Mouse (Mus musculus) liver, adult (tissue): ENCODE data around the gene Coro2b.
A peak's percentile ranks its signal among the peaks of the same experiment; 100 is the strongest.

Source experiments
- GATA4 ChIP-seq: IDR thresholded peaks from 2 replicates; pipeline ENCODE4 v1.6.1; 2014; ENCODE audit warnings: mild to moderate bottlenecking, low read length; ENCODE audit not compliant: insufficient replicate concordance

The Coro2b gene

DNA sequence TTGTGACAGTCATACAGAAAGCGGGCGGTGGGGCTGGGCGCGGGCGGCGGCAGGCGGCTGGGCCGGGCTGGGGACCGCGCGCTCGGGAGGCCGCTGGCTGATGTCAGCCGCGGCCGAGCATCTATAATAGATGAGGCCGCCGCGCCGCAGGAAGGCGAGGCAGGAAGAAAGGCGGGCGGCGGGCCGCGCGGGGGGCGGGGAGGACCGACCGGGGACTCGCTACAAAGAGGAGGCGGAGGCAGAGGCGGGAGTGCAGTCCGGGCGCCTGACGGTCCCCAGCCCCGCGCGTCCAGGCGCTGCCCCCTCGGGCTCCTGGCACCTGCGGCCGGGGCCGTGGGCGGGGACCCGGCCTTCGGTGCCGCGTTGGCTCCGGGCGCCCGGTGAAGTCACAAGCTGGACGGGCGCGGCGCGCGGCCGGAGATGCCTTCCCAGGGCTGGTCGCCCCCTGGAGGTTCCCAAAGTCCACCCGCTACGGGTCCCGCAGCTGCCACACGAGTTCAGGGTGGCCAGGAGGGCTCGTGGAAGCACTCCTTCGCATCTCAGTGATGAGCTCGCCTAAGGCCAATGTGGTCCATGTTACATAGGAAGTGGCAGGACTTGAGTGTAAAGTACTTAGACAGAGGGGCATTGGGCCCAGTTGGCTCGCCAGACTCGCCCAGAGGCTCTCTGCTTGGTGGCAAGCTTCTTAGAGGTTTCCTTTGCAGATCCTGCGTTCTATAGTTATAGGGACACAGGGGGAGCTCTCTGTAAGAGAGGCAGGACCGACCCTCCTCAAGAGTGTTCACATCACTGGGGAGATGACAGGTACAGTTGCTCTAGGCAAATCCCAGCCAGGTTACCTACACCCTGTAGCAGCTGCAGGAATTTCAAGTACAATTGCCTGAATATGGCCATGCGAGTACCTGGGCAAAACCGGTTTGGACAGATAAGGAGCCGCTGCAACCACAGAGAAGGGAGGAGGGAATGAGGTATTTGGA is at the start of gene Coro2b:
Gene Coro2b (minus strand): TSS at position 390 of the 977 bp plus-strand sequence.
- no peak for TF ChIP-seq GATA4

GRCm38 (mm10) chr9:62577558-62577957 is 40.7 kb upstream of the Coro2b start:
- TF ChIP-seq GATA4: no peak

DNA sequence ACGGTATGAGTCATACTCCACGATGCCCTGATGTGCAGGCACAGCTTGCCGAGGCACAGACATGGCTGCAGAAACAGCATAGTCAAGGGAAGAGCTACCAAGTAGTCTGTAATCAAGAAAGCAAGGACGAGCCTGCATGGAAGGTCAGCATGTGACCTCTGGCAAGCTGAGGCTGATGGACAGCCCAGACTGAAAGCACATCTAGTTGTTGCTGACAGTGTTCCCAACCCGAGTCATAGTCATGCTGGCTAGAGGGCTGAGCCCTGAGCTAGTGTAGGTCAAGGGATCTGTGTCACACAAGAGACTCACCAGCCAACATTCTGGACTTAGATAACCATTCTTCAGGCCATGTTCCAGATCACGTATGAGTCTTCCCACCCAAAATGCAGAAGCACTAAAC is 32.3 kb upstream of the Coro2b start:
- TF ChIP-seq GATA4: no peak

- no peak for TF ChIP-seq GATA4
Observed at GRCm38 (mm10) chr9:62567818-62568217, 31.0 kb upstream of the Coro2b start.

DNA sequence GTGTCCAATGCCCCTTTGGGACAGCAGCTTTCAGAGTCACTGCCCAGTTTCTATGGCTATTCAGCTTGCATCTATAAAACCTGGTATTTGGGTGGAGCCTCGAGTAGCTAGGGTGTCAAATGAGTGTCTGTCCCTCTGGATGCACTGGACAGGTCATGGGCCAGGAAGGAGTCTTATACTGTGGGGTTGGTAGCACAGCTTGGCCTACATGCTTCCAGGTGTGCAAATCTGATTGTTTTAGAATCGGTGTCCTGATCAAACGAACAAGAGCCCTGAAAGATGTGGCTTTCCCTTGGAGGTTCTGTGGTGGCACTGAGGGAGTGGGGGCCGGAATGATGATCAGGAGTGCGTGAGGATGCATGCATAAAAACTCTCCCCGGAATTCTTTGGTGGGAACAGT is 25.4 kb upstream of the Coro2b start:
- no peak for TF ChIP-seq GATA4

GRCm38 (mm10) chr9:62560432-62560831 is 23.6 kb upstream of the Coro2b start:
- TF ChIP-seq GATA4: no peak

DNA sequence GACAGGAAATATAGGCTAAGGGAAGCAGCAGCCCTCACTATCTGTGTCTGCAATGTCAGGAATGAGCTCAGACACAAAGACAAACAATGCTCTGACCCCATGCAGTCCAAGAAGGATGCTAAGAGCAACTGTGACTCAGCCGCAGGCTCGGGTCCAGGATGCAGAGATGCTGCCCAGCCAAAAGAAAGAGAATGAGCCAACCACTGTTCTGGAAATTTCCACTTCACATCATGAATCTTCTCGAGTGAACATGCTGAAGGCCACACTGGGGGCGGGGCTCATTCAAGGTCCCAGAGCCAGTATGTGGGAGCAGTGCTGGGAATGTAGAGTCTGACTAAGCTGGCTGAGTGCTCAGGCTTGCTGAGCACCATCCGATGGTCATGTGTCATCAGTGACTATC is 23.2 kb upstream of the Coro2b start:
- peak; percentile 14; the same call in 1 of the 2 replicates for TF ChIP-seq GATA4

GRCm38 (mm10) chr9:62559446-62559845 is 22.6 kb upstream of the Coro2b start:
- no peak for TF ChIP-seq GATA4

GRCm38 (mm10) chr9:62558058-62558457 is 21.2 kb upstream of the Coro2b start:
- no peak for TF ChIP-seq GATA4

GRCm38 (mm10) chr9:62556748-62557147 is 19.9 kb upstream of the Coro2b start:
- TF ChIP-seq GATA4: no peak

GRCm38 (mm10) chr9:62555258-62555856 is 18.5 kb upstream of the Coro2b start:
- TF ChIP-seq GATA4: no peak

DNA sequence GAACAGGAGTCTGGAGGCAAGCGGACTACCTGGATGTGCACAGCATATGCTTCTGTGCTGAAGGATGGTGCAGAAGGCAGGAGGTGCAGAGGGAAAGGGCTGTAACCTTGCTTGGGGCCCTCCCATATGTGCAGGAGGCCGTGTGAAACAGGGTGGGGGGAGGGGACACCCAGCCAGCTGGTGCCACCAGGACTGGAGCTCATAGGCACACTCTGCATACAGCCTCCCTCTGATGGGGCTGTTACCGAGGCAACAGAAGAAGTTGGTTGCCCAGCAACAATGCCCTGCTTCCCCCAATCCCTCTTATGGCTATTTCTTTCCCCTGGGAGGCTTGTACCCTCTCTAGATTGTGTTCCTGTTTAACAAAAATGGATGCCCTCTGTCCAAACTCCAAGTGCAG is 17.8 kb upstream of the Coro2b start:
- no peak for TF ChIP-seq GATA4

GRCm38 (mm10) chr9:62553366-62553940 is 16.6 kb upstream of the Coro2b start:
- TF ChIP-seq GATA4: no peak

- no peak for TF ChIP-seq GATA4
Observed at GRCm38 (mm10) chr9:62551531-62551930, 14.7 kb upstream of the Coro2b start.

DNA sequence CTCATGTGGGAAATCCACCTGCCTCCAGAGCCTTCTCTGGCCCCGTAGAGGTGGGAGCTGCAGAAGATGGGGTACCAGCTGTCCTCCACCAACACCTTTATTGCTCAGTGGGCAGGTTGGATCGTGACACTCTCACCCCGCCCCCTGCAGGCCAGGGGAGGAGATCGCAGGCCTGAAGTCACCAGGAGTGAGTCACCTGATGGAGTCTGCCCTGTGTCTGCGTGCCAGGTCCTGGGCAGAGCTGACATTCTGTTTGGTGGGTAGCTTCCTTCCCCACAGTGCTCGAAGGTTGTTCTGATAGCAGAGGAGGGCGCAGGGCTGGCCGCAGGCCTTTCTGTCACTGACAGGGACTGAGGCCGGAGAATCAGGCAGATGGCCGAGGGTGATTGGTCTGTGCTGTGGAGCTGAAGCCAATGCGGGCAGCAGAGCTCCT is 13.8 kb upstream of the Coro2b start:
- no peak for TF ChIP-seq GATA4

DNA sequence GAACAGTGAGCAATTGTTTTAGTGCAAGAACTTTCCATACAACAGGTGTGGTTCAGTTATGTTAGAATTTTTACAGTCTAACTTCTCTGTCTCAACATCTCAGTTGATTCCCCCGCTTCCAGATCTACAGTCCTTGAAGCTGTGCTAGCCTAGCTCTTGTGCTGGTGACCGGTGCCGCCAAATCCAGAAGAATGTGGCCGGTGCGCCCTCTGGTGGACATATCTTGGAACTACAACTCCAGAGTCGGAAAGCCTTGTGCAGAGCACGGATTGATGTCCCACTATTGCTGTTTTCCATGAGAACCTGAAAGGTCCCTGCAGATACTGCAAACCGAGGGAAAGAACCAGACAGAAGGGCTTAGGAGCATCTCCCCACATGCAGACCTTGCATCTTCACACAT is 13.0 kb upstream of the Coro2b start:
- no peak for TF ChIP-seq GATA4
